Mouse (Mus musculus) cerebellum, adult (tissue): ENCODE measurements at regions not wholly inside any gene's neighbourhood (a gene's known extent, or its start where the extent isn't known, plus 50 kb on each side); places are given as distances from the start of the nearest gene placed in this dataset.
A peak's percentile ranks its signal among the peaks of the same experiment; 100 is the strongest.
"Not testable (repeated sequence)": the region's sequence is repeated elsewhere in the genome, so short reads cannot be mapped to it uniquely, and the experiment has no call there.

Source experiments
- ATAC-seq: cut with Nextera tagmentation; 2 replicates; pipeline ENCODE4 v1.9.2; 2017; ENCODE audit warnings: mild to moderate bottlenecking, moderate library complexity, mixed read lengths; ENCODE audit not compliant: insufficient number of reproducible peaks, low FRiP score, low TSS enrichment

- ATAC-seq: no peak
These were observed 310.7 kb upstream of the Nr5a2 start for GRCm38 (mm10) chr1:137270659-137271612.

GRCm38 (mm10) chr1:137262806-137263370, 302.6 kb upstream of the Nr5a2 start:
- no peak for ATAC-seq

- no peak for ATAC-seq
These were observed 301.9 kb upstream of the Nr5a2 start for GRCm38 (mm10) chr1:137262121-137262525.

- ATAC-seq: no peak
These were observed 296.0 kb upstream of the Nr5a2 start for GRCm38 (mm10) chr1:137256294-137256693.

- no peak for ATAC-seq
These were observed 294.8 kb upstream of the Nr5a2 start for GRCm38 (mm10) chr1:137255041-137255440.

- ATAC-seq: no peak
These were observed 294.4 kb upstream of the Nr5a2 start for GRCm38 (mm10) chr1:137254634-137255033.

- no peak for ATAC-seq
These were observed 266.8 kb upstream of the Nr5a2 start for GRCm38 (mm10) chr1:137227098-137227485.

GRCm38 (mm10) chr1:137226479-137227097, 266.3 kb upstream of the Nr5a2 start:
- no peak for ATAC-seq

- ATAC-seq: peak; percentile 79; the same call in 1 of the 2 replicates
These were observed 265.2 kb upstream of the Nr5a2 start for GRCm38 (mm10) chr1:137225418-137225817.

GRCm38 (mm10) chr1:137223052-137223451, 262.8 kb upstream of the Nr5a2 start:
- ATAC-seq: no peak

GRCm38 (mm10) chr1:137221087-137222057, 261.1 kb upstream of the Nr5a2 start:
- no peak for ATAC-seq

- no peak for ATAC-seq
These were observed 260.0 kb upstream of the Nr5a2 start for GRCm38 (mm10) chr1:137220226-137220625.

- no peak for ATAC-seq
These were observed 258.4 kb upstream of the Nr5a2 start for GRCm38 (mm10) chr1:137218611-137219010.

GRCm38 (mm10) chr1:137218096-137218495, 257.8 kb upstream of the Nr5a2 start:
- no peak for ATAC-seq

GRCm38 (mm10) chr1:137217206-137217605, 257.0 kb upstream of the Nr5a2 start:
- ATAC-seq: no peak

GRCm38 (mm10) chr1:137214328-137214727, 254.1 kb upstream of the Nr5a2 start:
- not testable (repeated sequence) for ATAC-seq

GRCm38 (mm10) chr1:137213717-137214116, 253.5 kb upstream of the Nr5a2 start:
- ATAC-seq: no peak

- no peak for ATAC-seq
These were observed 252.6 kb upstream of the Nr5a2 start for GRCm38 (mm10) chr1:137212856-137213255.

- ATAC-seq: no peak
These were observed 244.1 kb upstream of the Nr5a2 start for GRCm38 (mm10) chr1:137204371-137204770.

GRCm38 (mm10) chr1:137203512-137203911, 243.3 kb upstream of the Nr5a2 start:
- no peak for ATAC-seq
